Mouse (Mus musculus) naive thymus-derived CD4-positive, alpha-beta T cell, adult 5 months (primary cell): ENCODE measurements around the gene H2-M10.6. TPM values are rescaled to one million over a fixed set of nuclear protein-coding genes. Genes with fewer than 3 reads are reported as not detected.

ENCODE experiments used
- polyA plus RNA-seq: library from polyadenylated mRNA; unstranded; fragments of 100-300 nt; shearing (Covaris generic); gene quantifications from one replicate; pipeline ENCODE4 v1.2.1, GENCODE M21; 2017

The H2-M10.6 gene
- polyA plus RNA-seq = not detected

DNA sequence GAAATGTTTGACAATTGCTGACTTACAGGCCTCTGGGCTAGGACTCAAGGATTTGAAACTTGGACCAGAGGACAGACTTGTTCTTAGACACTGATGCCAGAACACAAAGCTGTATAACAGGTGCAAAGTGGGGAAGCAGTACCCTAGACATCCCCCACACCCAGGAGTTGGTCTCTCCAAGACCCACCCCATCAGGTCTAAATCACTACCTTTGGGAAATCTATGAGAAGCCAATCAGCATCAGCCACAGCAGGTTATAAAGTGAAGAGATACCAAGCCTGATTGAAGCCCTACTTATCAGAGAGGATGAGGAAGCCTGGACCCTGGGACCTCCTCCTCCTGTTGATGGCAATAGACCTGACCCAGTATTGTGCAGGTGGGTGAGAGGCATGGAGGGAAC is at the start of gene H2-M10.6:
H2-M10.6 (plus strand) TSS at position 301 of the 400 bp plus-strand sequence.

DNA sequence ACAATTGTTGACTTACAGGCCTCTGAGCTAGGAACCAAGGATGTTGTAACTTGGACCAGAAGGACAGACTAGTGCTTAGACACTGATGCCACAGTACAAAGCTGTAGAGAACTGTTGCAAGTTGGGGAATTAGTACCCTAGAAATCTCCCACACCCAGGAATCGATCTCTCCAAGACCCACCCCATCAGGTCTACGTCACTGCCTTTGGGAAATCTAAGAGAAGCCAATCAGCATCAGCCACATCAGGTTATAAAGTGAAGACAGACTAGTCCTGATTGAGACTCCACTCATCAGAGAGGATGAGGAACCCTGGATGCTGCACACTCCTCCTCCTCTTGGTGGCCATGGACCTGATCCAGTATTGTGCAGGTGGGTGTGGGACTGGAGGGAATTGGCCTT is 39.4 kb upstream of the H2-M10.6 start, which contains the start of gene H2-M10.5:
H2-M10.5 (plus strand) TSS at position 301 of the 400 bp plus-strand sequence.

DNA sequence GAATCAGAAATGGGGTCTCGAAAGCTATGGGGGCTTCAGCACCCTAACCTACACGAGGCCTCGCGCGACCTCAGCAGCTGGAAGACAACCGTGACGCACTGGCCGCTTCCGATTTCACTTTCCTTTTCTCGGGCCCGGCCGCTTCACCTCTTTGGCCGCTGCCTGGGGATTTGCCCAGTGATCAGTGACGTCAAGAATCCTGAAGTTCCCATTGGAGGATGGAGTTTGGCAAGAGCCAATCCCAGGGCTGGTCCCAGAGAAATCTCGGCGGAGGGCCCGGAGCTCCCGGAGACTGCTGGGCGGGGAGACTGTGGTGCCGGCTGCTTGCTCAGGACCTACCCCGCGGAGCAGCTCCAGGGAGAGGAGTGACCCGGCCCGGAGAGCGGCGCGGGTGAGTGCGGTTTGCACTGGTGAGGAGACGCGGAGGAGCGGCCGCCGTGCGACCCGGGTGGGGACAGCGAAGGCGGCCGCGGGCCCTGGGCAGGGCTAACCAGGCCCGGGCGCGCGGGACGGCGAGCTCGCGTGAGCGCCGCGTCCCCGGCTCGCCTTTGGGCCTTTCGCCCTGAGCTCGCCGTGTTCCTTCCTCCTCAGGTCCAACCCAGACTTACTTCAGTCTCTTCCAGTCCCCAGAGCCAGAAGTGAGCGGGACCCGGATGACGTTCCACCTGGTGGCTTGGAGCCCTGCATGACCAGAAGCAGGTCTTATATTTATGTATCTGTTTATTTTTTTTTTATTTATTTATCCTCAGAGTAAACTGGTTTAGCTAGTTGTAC is 25.1 kb downstream of the H2-M10.6 start, which contains the start of gene Trim26:
Trim26 (plus strand) TSS at position 261 of the 774 bp plus-strand sequence.

Other genes with a start within 250 kb of the H2-M10.6 start
- gene H2-M9, start 169.5 kb upstream of the H2-M10.6 start, polyA plus RNA-seq = not detected
- not detected for gene H2-M1, start 140.0 kb upstream of the H2-M10.6 start, polyA plus RNA-seq
- not detected for gene H2-M10.5, start 39.3 kb upstream of the H2-M10.6 start, polyA plus RNA-seq
- 141 TPM for gene Trim26, start 25.0 kb downstream of the H2-M10.6 start, polyA plus RNA-seq
- gene Trim15, start 55.0 kb downstream of the H2-M10.6 start, polyA plus RNA-seq = 0.26 TPM
- not detected for gene Trim10, start 57.4 kb downstream of the H2-M10.6 start, polyA plus RNA-seq
- gene Trim40, start 78.0 kb downstream of the H2-M10.6 start, polyA plus RNA-seq = not detected
- not detected for gene Trim31, start 85.9 kb downstream of the H2-M10.6 start, polyA plus RNA-seq
- gene Rnf39, start 130.7 kb downstream of the H2-M10.6 start, polyA plus RNA-seq = 0.53 TPM
- 108 TPM for gene Ppp1r11, start 139.6 kb downstream of the H2-M10.6 start, polyA plus RNA-seq
- gene Znrd1, start 146.4 kb downstream of the H2-M10.6 start, polyA plus RNA-seq = 99.8 TPM
- gene Znrd1as, start 146.4 kb downstream of the H2-M10.6 start, polyA plus RNA-seq = 1.2 TPM
- not detected for gene 2410137M14Rik, start 169.1 kb downstream of the H2-M10.6 start, polyA plus RNA-seq
- not detected for gene H2-M5, start 177.4 kb downstream of the H2-M10.6 start, polyA plus RNA-seq
- gene Zfp57, start 189.0 kb downstream of the H2-M10.6 start, polyA plus RNA-seq = not detected
- not detected for gene Mog, start 211.2 kb downstream of the H2-M10.6 start, polyA plus RNA-seq
- gene Gabbr1, start 233.8 kb downstream of the H2-M10.6 start, polyA plus RNA-seq = 15.7 TPM